In the genomic region with DNA sequence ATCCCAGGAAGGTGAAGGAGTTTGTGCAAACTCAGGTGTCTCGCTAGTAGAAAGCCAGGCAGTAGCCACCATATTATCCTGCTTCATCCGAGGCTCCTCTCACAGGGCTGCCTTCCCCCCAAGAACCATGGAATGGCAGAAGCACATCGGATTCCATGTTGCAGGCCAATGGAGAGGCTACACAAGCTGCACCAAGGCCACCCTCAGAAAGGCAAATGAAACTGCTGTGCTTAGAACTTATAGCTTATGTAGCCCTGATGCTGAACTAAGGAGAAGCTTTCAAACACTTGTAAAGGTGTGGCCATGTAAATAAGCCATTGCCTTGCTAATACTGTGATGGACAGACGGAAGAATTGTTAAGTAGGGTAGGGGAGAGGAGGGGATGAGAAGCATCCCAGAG, we compare ENCODE assay signal across 16 mouse cellular contexts.
"Had no signal": no experiment of that assay in that cellular context is flagged by ENCODE, and none has a peak within 500 bp of the region (broad histone marks: within the 10 kb centered on the region; RNA-seq: fewer than 3 reads in every experiment).

No protein-coding gene starts in this region.

- H3K4me3 ChIP-seq: neural tube, embryonic 13.5 days; neural tube, embryonic 15.5 days; stomach, embryonic 15.5 days had no signal

- H3K27me3 ChIP-seq: neural tube, embryonic 13.5 days; neural tube, embryonic 15.5 days; stomach, embryonic 15.5 days had no signal

- DNase-seq: retina, postnatal 1 day; right cerebral cortex, adult 18-20 months; right cerebral cortex, postnatal 14 days; right cerebral cortex, postnatal 25 days; right cerebral cortex, postnatal 4 days; spleen, adult 18-20 months; thymus, adult 18-20 months; thymus, adult 2 months; thymus, postnatal 14 days; thymus, postnatal 25 days; thymus, postnatal 36 days; thymus, postnatal 4 days had no signal

- H3K36me3 ChIP-seq: neural tube, embryonic 13.5 days; neural tube, embryonic 15.5 days; stomach, embryonic 15.5 days had no signal

- H3K9me3 ChIP-seq: neural tube, embryonic 13.5 days; neural tube, embryonic 15.5 days; stomach, embryonic 15.5 days had no signal

- H3K4me2 ChIP-seq: neural tube, embryonic 13.5 days; neural tube, embryonic 15.5 days; stomach, embryonic 15.5 days had no signal

- H3K9ac ChIP-seq: neural tube, embryonic 13.5 days; neural tube, embryonic 15.5 days; stomach, embryonic 15.5 days had no signal

- H3K4me1 ChIP-seq: neural tube, embryonic 13.5 days; neural tube, embryonic 15.5 days; stomach, embryonic 15.5 days had no signal

- H3K27ac ChIP-seq: neural tube, embryonic 13.5 days; neural tube, embryonic 15.5 days; stomach, embryonic 15.5 days; stomach, postnatal 0 days had no signal
